Mouse (Mus musculus): ENCODE results near the gene Ildr1.
A peak's percentile ranks its signal among the peaks of the same experiment; 100 is the strongest.

Gene Ildr1

GRCm38 (mm10) chr16:36693818-36694413 is at the start of gene Ildr1:
TSS of gene Ildr1 (plus strand) at chr16:36693978.
- peak; percentile 34; the same call in 1 of the 2 replicates for ATAC-seq (ENCODE audit: low TSS enrichment)

GRCm38 (mm10) chr16:36645124-36645523 is 48.7 kb upstream of the Ildr1 start:
- ATAC-seq (ENCODE audit: low TSS enrichment): no peak

- ATAC-seq (ENCODE audit: low TSS enrichment): no peak
These were observed 44.5 kb upstream of the Ildr1 start for GRCm38 (mm10) chr16:36649304-36649703.

GRCm38 (mm10) chr16:36650511-36650910 is 43.3 kb upstream of the Ildr1 start:
- ATAC-seq (ENCODE audit: low TSS enrichment): no peak

DNA sequence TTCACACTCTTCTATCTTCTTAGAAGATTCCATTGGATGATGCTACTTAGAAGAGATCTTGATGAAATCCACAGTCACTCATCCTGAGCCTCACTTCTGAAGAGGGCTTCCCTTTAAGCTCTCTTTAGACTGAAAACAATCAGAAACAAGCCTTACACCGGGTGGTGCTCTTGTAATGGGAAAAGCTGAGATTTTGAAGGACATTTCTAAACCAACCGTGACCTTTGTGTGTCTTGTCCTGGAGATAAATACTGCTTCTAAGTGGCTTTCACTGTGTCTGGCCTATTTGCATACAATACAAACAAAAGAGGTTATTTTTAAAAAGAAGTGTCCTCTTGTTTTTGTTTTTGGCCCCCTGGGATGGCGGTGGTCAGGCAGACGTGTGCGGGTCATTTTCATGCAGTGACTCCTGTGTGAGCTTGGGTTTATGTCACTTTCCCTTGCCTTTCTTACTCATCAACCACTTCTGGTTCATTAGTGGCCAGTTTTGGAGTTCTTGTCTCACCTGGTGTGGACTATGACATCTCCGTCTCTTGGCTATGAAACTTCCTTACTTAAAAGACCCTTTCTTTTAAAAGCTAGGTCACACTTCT is 42.5 kb upstream of the Ildr1 start:
- no peak for ATAC-seq (ENCODE audit: low TSS enrichment)

- no peak for ATAC-seq (ENCODE audit: low TSS enrichment)
These were observed 38.6 kb upstream of the Ildr1 start for GRCm38 (mm10) chr16:36655199-36655598.

DNA sequence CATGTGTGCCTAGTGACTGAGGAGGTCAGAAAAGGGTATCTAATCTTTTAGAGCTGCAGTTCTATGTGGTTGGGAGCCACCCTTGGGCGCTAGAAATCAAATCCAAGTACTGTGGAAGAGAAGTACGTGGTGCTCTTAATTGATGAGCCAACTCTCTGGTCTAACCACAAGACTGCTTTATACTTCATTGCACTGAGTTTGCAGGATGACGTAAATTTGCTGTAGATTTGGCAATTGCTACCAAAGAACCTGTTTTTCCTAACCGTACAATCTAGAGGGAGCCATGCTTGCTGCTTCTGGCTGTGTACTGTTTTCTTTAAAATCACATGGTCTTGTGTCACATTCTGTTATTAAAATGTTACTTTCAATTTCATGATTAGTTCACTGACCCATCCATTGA is 37.9 kb upstream of the Ildr1 start:
- ATAC-seq (ENCODE audit: low TSS enrichment): no peak

DNA sequence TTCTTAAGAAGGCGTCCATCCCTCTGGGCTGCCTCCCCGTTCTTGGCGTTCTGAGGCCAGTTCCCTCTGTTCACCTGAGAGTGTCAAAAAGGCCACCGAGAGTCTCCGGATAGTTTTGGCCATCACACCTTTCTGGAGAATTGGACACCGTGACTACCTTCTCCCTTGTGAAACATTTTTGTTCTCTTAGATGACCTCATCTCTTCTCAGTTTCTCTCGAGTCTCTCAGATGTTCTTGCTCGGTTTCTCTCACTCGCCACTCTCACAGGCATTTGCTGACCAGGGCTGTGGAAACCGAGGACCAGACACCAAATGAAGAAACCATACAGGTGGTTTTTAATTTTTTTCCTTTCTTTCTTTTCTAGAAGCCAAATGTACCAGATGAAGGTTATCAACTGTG is 32.4 kb upstream of the Ildr1 start:
- ATAC-seq (ENCODE audit: low TSS enrichment): no peak

DNA sequence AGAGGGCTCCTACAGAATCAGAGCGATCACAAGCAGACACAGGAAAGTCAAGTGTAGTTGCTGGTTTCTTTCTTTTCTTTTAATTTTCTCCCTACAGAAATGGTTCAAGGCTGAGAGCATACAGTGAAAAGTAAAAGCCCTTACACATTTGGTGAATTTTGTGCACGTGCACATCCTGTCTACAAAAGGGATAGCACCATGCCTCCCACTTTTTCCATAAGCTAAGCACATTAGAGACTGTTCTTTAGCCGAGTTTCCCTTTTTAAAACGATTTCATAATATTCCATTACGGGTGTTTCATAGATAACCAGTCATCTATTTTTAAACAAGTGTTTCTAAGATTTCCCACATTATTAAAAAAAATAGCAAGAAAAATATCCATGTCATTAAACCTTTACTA is 30.3 kb upstream of the Ildr1 start:
- no peak for ATAC-seq (ENCODE audit: low TSS enrichment)

- ATAC-seq (ENCODE audit: low TSS enrichment): no peak
These were observed 28.0 kb upstream of the Ildr1 start, which contains the start of gene Cd86 for GRCm38 (mm10) chr16:36665782-36666181. TSS of gene Cd86 (minus strand) at chr16:36666081.

DNA sequence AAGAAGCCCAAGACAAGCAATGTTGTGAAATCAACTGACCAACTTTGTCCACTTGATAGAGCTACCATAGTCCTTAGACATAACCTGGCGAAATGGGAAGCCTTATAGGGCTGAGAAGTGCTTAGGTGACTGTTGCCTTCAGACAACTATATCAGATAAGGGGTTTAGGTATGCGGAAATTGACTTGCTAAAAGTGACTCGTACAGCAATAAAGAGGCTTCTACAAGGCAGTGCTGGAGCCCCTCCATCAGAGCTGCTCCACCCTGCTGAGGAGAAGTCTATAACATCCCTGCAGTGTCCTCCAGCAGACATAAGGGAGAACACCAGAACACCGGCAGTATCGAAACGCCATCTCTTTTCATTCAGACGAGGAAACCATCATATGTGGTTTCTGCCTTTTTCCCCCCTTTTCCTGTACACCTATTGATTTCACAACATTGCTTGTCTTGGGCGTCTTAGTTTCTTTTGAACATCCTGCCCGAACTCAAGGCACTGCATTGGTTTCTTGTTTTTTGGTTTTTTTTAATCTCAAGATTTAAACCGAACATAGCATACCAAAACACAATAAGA is 27.2 kb upstream of the Ildr1 start:
- no peak for ATAC-seq (ENCODE audit: low TSS enrichment)

GRCm38 (mm10) chr16:36670590-36670989 is 23.2 kb upstream of the Ildr1 start:
- no peak for ATAC-seq (ENCODE audit: low TSS enrichment)

DNA sequence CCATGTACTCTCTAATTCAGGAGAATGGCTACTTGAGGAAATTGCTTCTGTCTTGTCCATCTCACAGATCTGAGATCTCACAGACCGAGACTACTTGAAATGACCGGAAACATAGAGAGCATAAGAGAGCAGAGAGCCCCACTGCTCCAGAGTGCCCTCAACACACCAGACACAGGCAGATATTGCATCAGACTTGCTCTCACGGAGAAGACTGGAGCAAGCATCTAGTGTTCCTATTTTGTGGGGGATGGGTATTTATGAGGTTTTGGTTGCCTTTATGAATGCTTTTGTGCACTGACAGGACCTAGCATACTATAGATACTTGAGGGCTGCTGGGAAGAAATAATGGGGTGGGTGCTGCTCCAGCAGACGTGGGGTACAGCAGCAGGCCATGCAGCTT is 20.6 kb upstream of the Ildr1 start:
- no peak for ATAC-seq (ENCODE audit: low TSS enrichment)

DNA sequence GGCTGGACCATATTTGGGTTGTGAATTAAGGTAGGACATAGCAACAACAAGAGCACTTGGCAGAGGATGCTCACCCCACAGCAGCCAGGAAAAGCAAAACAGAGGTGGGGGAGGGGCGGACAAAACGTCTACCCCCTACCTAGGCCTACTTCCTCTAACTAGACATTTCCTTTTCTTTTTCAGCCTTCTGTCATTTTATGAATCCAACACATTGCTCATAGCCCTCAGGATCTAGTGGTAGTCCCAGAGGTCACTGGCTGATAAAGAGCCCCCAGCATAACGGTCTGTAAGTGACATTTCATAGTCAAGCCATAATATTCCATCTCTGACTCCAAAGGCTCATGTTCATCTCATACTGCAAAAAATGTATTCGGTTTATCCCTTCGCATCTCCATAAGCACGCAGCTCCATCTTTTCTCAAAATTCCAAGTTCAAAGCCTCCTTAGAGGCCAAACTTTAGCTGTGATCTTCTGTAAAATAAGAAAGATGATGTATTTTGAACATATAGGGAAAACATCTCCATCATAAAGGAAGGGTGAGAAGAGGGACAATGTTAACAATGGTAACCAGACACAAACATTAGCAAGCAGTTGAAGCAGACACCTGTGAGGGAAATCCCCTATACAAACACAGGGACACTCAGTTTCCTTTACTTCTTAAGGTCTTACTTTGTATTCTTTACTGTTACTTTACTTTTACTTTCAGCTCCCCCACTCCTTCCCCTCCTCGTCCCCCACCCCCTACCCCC is 19.1 kb upstream of the Ildr1 start:
- ATAC-seq (ENCODE audit: low TSS enrichment): no peak

DNA sequence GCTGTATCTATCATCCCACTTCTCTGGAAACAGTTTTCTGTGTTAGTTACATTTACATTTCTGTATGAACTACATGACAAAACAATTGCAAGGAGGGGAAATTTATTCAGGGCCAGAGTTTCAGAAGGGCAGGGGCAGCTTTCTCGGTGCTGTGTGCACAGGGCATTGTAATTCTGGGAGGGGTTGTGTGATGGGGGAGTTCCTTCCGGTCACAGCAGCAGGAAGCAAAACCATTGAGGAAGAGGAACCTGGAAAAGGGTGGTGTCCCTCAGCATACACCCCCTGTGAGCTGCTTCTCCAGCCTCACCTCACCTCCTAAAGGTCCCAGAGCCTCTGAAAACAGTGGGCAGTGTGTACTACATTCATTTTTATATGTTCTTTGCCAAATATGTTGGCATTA is 18.5 kb upstream of the Ildr1 start:
- ATAC-seq (ENCODE audit: low TSS enrichment): no peak

DNA sequence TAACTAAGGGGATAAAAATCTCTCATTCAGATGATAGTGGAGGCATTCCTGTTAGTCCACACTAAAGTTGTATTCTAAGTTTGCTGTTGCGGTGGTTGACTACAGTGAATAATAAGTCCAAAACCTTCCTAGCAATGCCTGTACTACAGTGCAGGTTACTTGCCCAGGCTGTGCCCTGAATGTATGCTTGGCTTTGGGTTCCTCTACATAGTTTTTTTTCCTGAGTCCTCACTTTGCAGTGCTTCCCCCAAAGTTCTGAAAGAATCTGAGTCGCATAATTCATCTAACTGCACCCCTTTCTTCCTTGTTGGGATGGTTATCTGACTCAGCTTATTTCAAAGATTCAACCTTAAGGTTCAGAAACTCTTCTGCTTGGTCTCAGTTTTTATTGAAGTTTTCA is 17.9 kb upstream of the Ildr1 start:
- ATAC-seq (ENCODE audit: low TSS enrichment): no peak

GRCm38 (mm10) chr16:36681829-36682228 is 11.9 kb upstream of the Ildr1 start:
- no peak for ATAC-seq (ENCODE audit: low TSS enrichment)

GRCm38 (mm10) chr16:36684325-36684918 is 9.4 kb upstream of the Ildr1 start:
- no peak for ATAC-seq (ENCODE audit: low TSS enrichment)

- no peak for ATAC-seq (ENCODE audit: low TSS enrichment)
These were observed 5.7 kb upstream of the Ildr1 start for GRCm38 (mm10) chr16:36688076-36688475.

DNA sequence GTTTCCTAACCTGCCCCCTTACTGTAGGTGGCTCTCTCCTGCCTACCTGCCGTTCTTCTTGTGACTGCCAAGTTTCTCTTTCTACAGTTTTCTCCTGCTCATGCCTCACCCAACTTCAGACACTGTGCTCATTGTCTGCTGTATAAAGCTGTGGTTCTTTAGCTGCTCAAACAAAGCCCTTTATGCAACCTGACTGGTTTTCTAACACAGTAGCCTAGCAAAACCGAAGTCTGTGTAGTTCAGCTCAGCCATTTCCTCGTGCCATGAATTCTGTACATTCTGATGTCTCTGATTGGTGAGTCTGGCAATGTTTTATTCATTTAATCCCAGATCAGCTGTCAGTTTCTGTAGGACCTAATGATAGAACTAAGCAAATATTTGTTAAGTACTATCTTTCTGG is 2.3 kb upstream of the Ildr1 start:
- ATAC-seq (ENCODE audit: low TSS enrichment): no peak

DNA sequence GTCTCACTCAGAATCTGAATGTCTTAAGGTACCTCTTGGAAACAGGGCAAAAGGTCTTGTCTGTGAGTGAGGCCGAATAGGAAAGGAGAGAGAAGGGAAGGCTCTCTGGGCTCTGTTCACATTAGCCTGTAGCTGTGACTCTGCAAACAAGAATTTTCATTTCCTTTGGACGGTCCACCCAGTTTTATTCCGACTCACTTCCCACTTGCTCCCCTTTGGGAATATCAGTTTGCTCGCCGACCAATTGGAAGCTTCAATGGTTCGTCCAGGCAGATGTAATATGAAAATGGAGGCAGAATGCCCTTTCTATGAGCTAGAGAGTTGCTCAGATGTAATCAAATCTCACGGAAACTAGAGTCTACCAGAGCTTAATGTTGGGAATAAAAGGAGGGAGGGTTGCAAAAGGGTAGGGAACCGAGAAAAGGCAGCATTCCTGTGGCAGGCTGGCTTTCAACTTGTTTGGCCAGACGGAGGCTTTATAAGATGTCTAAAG is 1.1 kb downstream of the Ildr1 start:
- ATAC-seq (ENCODE audit: low TSS enrichment): no peak

DNA sequence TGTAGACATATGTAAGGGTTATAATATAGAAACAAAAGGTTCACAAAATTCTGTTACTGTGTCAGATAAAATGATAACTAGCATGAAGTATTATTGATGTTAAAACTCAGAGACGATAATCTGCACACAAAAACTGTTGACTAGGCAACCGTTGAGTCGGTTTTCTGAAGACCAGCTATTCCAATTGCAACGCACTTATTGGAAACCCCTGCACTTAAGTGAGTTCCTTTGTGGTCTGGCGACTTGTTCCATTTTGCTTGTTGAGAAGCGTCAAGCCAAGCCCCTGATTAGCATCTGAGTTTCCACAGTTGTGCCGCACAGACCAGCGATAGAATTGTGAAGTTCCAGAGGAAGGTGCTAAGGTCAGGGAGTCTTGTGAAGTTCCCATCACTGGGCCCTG is 3.6 kb downstream of the Ildr1 start:
- no peak for ATAC-seq (ENCODE audit: low TSS enrichment)

Measured in frontal cortex, adult (tissue).